Mouse (Mus musculus): ENCODE data around the gene Rnf126.

- no peak for TF ChIP-seq CTCF (IDR thresholded peaks at IDR 0.05; ENCODE audit: borderline replicate concordance, insufficient read depth, low read length)
- TF ChIP-seq POLR2A (IDR thresholded peaks at IDR 0.05; ENCODE audit: low read depth, low read length), result no peak
These were observed 45.7 kb downstream of the Rnf126 start for GRCm38 (mm10) chr10:79721089-79721488.

Data from embryonic fibroblast, embryonic 13.5 days (primary cell).